Mouse (Mus musculus): Measurements from ENCODE around the gene Cnot9.
"Not testable (repeated sequence)": the region's sequence is repeated elsewhere in the genome, so short reads cannot be mapped to it uniquely, and the experiment has no call there.

The Cnot9 gene

GRCm38 (mm10) chr1:74505721-74506464, at the start of gene Cnot9:
Gene Cnot9, plus strand, starts transcription at chr1:74506058.
- DNase-seq (ENCODE audit: extremely low spot score, low read depth, low spot score), result peak; percentile 99

DNA sequence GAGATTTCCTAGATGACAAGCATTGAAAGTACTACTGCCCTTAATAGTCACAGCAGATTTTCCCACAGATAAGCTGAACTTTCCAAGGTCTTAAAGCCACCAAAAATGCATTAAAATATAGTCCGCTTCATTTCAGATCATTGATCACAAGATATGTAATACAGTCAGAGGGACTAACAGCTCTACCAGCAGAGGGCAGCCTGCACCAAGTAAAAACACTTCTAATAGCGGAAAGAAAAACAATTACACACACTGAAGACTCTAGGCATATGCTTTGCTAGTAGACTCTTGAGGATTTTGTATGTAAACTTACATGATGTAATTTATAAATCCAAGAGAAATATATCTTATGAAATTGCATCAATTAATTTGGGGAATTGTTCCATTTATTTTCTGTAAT, 45.6 kb upstream of the Cnot9 start:
- no peak for DNase-seq (ENCODE audit: extremely low spot score, low read depth, low spot score)

DNA sequence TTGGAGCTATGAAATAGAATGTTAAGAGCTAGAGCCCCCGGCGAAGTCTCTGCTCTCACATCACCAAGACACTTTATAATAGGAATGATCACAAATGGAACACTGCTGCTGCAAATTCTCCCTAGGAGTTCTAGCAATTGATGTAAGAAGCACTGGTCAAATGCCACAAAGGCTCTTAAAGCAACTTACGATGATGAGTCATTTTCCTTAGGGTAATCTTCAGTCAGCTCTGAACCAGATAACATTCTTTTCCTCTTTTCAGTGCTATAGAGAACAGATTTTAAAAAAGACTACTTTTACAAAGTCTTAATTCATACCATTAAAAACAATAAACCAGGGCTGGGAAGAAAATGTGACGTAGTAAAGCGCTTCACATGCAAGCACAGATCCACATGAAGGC, 20.1 kb upstream of the Cnot9 start:
- DNase-seq (ENCODE audit: extremely low spot score, low read depth, low spot score), result no peak

- DNase-seq (ENCODE audit: extremely low spot score, low read depth, low spot score), result no peak
These were observed 4.8 kb upstream of the Cnot9 start for GRCm38 (mm10) chr1:74501106-74501505.

DNA sequence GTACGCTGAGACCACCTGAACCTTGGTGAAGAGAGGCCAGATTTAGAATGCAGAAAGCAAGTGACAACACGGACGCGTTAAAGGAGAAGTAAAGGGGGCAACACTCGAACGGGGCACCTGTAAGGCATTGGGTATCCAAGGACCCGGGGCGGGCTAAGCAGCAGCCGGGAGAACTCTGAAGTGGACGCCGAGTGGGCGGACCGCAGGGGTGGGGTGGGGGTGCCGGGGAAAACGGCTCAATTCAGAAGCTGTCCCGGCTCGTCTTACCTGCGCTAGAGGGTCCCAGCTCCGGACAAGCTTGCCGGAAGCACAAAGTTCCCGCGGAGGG, 501 bp upstream of the Cnot9 start:
- no peak for DNase-seq (ENCODE audit: extremely low spot score, low read depth, low spot score)

- peak; percentile 20 for DNase-seq (ENCODE audit: extremely low spot score, low read depth, low spot score)
These were observed 618 bp downstream of the Cnot9 start for GRCm38 (mm10) chr1:74506471-74506881.

DNA sequence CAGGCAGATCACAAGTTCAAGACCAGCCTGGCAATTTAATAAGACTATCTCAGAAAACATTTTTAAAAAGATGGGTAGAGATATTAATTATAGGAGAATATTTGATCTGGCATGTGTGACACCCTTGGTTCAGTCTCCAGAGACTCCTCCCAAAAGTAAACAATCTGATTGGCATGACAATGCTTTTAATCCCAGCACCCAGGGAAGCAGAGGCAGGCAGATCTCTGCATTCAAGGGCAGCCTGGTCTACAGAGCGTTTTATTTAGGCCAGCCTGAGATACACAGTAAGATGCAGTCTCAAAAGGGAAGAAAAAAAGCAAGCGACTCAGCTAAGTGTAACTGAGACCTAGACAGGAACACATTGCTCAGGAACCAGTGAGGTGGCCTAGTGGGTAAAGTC, 1.9 kb downstream of the Cnot9 start:
- no peak for DNase-seq (ENCODE audit: extremely low spot score, low read depth, low spot score)

- DNase-seq (ENCODE audit: extremely low spot score, low read depth, low spot score), result no peak
These were observed 5.4 kb downstream of the Cnot9 start for GRCm38 (mm10) chr1:74511306-74511705.

GRCm38 (mm10) chr1:74512999-74513398, 7.1 kb downstream of the Cnot9 start:
- not testable (repeated sequence) for DNase-seq (ENCODE audit: extremely low spot score, low read depth, low spot score)

DNA sequence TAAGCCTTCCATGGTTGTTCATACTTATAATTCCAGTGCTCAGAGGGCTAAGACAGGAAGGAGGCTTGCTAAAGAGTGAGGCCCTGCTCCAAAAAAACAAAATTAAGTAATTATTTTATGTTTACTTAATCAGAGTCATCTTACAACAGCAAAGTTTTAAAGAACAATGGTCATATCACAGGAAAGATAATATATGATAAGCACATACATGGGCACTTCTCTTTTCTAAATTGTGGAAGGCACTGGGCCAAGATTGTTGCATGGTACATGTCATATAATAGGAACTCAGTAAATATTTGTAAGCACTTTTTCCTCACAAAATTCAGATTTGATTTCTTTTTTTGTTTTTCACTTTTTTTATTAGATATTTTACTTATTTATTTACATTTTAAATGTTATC, 14.0 kb downstream of the Cnot9 start:
- no peak for DNase-seq (ENCODE audit: extremely low spot score, low read depth, low spot score)

DNA sequence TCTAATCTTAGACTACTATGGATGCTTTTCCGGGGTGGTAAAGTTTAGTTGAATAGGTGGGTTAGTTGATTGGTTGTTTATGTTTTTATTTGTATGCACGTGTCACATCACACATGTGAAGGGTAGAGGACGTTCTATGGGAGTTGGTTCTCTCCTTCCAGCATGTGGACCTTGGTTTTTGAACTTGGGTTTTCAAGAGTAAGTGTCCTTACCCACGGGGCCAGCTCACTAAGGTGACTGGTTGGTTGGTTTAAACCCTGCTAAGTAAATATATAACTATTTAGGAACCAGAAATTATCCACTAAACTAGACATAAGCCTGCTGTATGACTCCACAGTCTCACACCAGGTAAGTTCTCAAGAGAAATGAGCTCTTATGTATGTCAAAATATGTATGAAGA, 18.9 kb downstream of the Cnot9 start:
- DNase-seq (ENCODE audit: extremely low spot score, low read depth, low spot score), result no peak

GRCm38 (mm10) chr1:74528589-74528988, 22.7 kb downstream of the Cnot9 start:
- no peak for DNase-seq (ENCODE audit: extremely low spot score, low read depth, low spot score)

DNA sequence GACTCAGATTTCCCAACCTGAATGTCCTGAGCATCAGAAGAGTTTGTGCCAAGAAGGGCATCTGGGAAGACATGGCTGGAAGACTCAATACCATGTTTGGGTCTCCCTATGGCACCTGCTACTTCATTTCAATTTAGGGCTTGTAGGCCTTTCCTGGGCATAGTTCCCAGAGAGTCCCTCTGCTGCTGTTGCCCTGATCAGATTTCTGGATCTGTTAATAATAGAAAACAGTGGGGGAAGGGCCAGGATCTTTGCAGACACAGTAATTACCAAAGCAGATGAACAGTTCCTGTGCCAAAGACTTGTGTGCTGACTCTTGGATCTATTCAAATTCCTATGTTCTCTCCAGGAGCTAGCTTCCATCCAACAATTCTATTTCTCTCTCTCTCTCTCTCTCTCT, 32.8 kb downstream of the Cnot9 start:
- no peak for DNase-seq (ENCODE audit: extremely low spot score, low read depth, low spot score)

- no peak for DNase-seq (ENCODE audit: extremely low spot score, low read depth, low spot score)
These were observed 36.6 kb downstream of the Cnot9 start, which contains the start of gene Plcd4 for GRCm38 (mm10) chr1:74542451-74542961. Gene Plcd4, plus strand, starts transcription at chr1:74542888.

GRCm38 (mm10) chr1:74544184-74544583, 38.3 kb downstream of the Cnot9 start, which contains the start of gene Usp37:
Gene Usp37, minus strand, starts transcription at chr1:74544284.
- no peak for DNase-seq (ENCODE audit: extremely low spot score, low read depth, low spot score)

- no peak for DNase-seq (ENCODE audit: extremely low spot score, low read depth, low spot score)
These were observed 53.2 kb downstream of the Cnot9 start for GRCm38 (mm10) chr1:74559061-74559460.

GRCm38 (mm10) chr1:74565834-74566233, 60.0 kb downstream of the Cnot9 start:
- no peak for DNase-seq (ENCODE audit: extremely low spot score, low read depth, low spot score)

DNA sequence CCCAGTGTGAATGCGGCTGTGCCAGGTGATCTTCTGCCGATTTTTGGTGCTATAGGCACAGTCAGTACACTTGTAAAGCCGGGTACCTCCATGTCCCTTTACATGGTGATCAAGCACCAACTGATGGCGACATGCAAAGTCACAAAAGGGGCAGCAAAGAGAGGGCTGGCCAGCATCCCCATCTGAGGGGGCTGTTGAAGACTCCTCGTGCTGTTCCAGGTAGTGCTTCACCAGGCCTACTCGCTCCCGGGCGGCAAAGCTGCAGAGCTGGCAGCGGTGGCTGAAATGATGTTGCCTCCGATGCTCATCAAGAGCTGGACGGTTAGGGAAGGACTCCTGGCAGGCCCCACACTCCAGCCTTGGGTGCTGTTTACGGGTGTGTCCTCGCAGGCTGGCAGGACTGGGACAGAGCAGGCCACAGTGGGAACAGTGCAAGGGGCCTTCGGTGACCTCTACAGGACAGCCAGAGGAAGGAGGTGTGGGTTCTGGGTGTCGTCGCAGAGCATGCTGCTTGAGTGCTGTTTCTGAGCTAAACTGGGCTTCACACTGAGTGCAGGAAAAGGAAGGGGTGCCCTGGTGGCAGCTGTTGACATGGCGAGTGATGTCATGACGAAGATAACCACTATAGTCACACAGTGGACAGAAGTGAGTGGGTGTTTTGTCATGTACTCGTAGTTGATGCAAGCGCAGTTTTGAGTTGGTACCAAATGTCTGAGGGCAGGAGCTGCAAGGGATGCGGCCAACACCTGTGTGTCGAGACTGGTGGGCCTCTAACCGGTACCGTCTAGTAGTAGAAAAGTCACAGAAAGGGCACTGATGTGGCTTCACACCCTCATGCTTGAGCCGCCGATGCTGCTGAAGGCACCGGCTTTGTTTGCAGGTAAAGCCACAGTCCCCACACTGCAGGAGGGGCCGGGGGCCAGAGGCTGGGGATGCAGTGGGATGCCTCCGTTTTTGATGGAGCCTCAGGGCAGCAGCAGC, 64.2 kb downstream of the Cnot9 start:
- DNase-seq (ENCODE audit: extremely low spot score, low read depth, low spot score), result no peak
